Mouse (Mus musculus) left cerebral cortex, adult 18-20 months (tissue): ENCODE data around the gene Il1r2. TPM values are rescaled to one million over a fixed set of nuclear protein-coding genes. Genes with fewer than 3 reads are reported as not detected.

ENCODE experiments used
- DNase-seq, 2 experiments: peaks; one replicate each; pipeline ENCODE4 v3.0.0; 2021 to 2022; ENCODE audit warnings: low spot score in 2 of 2, mixed read lengths in 1 of 2
- long read RNA-seq, 2 experiments: library from polyadenylated mRNA; stranded (forward); transcript quantifications; one replicate each; pipeline ENCODE4 v2.0.0; 2021
- total RNA-seq, 2 experiments: library from RNA; stranded (reverse); gene quantifications; 2 replicates each; pipeline ENCODE4 v1.2.3; 2021

Il1r2 gene
- under 1 TPM in 1 of 2 experiments, not detected in 1; 0.46 TPM for total RNA-seq
- long read RNA-seq, experiment 1: 0 reads
- long read RNA-seq, experiment 2: 0 reads

DNA sequence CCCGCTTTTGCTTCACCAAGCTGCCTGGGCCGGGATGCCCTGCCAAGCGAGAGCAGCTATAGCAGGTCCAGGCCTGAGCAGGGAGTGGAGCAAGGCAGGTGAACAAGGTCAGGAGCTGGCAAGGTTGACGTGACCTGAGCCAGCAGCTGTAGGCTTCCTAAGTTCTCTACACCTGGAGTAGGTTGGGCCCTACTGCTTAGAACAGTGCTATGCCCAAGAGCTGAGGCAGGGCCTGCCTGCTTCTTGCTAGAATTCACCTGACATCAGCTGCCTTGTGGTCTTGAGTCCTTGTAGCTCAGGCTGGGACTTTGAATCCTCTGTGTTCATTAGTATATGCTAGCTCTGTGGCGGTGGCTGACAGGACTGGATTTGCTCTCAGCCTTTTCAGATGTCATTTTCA, at the start of gene Il1r2:
TSS of gene Il1r2 (plus strand) at position 301 of the 400 bp plus-strand sequence.
- DNase-seq: no peak

- peak; percentile 32 to 46 for DNase-seq
Measured at GRCm38 (mm10) chr1:40024554-40025320, 49.1 kb upstream of the Il1r2 start.

- no peak for DNase-seq
Measured at GRCm38 (mm10) chr1:40025416-40025815, 48.5 kb upstream of the Il1r2 start.

DNA sequence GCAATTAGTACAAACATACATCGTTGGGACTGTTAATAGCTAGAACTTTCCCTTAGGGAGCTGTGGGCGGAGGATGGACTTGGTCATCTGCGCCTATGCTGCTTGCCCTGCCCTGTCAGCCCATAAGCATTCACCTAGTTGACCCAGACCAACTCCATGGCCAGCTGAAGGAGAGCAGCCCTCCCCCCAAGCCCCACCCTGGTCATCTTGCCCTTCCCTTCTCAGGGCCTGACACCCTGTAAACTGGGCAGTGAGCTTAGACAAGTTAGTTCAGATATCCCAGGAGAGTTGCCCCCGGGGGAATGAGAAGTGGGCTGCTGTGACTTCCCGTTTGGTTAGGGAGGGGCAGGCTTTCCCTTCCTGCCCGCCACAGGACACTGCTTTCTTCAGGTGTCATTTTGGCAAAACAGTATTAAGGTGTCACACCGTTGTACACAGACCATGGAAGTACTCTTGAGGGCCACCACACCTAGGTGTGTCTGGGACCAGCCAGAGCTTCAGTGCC, 46.7 kb upstream of the Il1r2 start:
- DNase-seq: no peak

DNA sequence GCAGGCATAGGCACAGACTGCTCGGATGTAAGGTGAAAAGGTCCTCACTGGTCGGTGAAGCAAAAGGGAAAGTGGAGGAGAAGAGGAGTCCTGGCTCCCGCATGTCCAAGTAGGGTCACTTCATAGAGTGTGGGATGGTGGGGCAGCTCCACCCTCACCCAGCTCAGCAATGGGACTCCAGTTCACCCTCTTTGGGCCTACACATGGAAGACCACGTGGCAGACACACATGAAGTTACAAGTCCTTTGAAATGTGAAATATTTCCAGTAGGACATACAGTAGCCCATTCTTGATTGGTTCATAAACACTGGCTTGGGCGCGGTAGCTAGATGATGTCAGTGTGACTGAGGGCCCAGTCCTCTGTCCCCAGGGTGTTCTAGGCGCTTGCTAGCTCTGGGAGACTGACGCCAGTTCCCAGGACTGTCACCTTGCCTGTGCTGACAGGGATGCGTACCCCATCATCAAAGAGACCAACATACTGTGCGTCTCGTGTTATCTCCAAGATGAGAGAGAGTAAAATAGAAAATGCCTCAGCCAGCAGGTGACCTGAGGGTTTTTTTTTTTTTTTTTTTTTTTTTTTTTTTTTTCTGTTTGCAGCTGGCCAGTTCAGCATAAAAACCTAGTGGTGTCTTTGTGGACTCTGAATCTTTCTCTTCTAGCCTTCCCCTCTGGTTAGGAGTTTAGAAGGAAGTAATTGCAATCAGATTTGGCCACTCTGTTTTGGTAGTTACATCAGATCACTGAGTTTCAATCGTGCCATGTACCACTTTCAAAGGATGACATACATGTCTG, 45.5 kb upstream of the Il1r2 start:
- no peak for DNase-seq

DNA sequence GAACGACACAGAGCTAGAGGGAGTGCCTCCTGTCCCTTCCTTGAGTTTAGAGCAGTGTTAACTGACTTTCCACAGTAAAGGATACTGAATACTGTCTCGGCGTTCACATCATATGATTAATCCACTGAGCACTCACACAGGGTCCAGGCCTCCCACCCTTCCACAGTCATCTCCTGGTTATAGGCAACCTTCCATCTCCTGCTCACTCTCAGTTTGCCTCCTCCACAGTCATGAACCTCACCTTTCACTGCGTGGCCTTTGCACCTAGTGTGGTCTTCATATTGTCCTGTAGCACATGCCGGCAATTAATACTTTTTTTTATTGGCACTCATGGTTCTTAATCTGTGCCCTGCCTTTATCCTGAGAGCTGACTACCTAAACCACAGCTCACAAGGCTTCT, 44.3 kb upstream of the Il1r2 start:
- no peak for DNase-seq

DNA sequence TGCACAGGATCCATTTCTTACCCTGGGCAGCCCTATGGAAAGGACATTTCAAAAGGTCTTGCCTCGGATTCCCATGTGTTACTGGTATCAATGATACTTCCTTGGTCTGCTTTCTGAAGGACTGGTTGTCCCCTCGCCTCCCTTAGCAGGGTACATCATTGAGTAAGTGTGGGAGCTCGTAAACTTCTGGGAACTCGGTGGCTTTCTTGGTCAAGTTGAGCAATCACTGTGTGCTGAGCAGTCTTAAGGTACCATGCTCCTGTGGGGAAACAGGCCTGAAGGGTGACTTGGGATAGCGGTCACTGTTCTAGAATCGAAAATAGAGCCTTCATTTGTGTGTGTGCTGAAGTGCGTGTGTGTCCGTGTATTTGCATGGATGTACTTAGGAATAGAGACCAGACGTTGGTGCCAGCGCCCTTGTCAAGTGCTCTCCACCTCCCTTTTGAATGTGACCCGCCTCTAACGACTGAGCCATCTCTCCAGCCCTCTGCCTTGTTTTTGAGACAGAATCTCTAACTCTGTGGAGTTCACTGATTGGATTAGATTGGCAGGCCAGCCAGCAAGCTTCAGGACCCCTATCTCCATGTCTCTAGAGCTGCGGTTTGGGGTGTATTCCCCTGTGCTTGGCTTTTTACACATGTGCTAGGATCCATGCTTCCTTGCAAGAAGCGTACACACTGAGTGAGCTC, 43.4 kb upstream of the Il1r2 start:
- no peak for DNase-seq

DNA sequence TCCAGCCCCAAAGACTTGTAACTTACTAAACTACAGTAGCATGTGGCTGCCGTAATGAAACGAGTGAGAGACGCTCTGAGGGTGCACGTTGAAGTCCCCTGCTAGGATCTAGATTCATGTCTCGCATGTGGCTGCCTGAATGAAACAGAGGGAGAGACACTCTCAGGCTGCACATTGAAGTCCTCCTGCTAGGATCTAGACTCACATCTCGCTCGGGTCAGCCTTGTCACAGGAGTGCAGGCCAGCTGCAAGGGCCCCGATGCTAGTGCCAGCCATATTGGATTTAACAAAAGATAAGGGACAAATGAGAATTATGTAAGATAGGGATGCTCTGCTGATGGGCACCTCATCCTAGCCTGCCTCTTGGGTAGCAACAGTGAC, 42.9 kb upstream of the Il1r2 start:
- DNase-seq: no peak

- DNase-seq: no peak
Measured at GRCm38 (mm10) chr1:40031626-40032025, 42.3 kb upstream of the Il1r2 start.

DNA sequence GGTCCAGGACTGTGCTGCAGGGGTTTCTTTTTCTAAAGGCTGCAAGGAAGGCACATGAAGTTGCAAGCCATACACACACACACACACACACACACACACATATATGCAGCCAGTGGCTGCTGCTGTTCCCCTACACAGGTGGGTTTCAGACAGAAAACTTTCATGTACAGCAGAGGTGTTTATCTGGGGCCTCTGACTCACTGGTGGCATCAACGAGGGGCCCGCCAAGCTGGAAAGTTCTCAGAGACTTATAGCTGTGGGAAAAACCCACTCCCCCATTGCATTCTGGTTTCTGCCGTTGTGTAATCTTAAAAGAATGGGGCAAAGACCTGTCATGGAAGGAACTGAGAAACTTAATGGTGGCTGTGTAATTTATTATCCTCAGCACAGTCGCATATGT, 40.6 kb upstream of the Il1r2 start:
- DNase-seq: no peak

DNA sequence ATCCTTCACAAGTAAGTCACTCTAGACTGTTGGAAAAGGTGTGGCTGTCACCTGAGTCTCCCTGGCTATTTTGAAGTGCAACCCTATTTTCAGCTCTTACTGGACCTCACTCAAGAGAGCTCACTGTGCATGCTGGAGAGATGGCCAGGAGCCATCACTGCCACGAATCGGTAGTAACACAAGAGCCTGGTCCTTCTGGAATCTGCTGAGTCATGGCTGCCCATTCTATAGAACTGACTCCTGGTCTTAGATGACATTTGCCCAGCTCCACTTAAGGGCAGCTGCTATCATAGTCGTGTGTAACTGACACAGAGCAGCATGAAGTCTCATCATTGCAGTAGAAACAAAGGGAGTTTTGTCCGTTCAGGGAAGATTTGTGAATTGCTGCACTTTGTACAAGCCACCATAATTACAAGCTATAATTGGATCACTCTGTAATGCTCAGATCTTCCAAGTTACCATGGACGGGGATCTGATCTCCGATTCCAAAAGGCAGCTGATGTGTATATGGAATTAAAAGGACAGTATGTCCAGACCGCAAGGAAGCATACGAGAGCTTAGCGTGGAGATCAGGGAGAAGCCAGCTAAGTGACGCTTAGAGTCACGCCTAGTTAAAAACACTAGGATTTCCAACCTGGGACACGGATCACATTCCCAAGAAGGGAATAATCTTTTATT, 40.0 kb upstream of the Il1r2 start:
- no peak for DNase-seq

DNA sequence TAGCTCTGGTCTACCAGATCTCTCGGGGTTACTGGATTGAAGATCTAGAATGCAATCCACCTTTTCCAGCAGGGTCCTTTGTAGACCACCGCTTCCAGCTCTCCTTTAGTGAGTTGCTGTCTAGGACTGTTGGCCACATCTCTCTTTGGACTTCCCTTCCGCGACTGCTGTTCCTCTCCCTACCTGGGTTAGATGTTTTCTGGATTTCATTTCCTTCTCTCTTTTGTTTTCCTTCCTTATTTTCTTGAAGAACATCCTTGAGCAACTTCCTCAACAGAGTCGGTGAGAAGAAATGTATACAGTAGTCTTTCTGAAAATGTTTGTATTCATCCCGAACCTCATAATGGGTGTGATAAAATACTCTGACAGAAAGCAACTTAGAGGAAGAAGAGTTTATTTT, 36.0 kb upstream of the Il1r2 start:
- DNase-seq: no peak

DNA sequence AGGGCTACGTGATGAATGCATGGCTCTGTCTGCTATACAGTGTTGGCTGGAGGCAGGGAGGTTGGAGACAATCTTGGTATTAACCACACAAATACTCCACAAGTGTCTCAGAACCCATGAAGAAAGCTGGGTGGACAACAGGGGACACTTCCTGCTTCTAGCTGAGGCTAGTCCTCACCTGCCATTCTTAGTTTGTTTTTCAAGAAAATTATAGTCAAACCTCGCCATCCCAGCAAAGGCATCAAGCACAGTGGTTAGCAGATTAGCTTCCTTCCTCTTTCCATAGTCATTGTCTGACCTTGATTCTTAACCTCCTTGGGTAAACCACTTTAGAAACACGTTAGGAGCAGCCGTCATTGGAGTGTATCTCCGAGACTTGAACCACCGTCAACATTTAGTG, 28.2 kb upstream of the Il1r2 start:
- DNase-seq: no peak

DNA sequence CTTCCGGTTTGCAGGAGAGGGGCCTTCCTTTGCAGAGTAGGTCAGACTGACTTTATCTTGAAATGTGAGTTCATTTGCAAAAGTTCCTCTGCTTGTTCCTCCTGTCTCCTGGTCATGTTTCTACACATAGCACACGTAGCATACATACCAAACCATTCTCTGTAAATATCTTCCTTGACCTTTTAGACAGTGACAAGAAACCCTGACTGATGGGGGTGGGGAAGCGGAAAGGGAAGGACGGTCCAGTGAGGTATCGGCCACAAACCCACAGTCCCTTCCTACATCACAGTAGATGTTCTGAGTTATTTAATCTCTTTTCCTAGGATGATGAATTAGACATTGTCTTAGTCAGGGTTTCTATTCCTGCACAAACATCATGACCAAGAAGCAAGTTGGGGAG, 27.3 kb upstream of the Il1r2 start:
- no peak for DNase-seq

DNA sequence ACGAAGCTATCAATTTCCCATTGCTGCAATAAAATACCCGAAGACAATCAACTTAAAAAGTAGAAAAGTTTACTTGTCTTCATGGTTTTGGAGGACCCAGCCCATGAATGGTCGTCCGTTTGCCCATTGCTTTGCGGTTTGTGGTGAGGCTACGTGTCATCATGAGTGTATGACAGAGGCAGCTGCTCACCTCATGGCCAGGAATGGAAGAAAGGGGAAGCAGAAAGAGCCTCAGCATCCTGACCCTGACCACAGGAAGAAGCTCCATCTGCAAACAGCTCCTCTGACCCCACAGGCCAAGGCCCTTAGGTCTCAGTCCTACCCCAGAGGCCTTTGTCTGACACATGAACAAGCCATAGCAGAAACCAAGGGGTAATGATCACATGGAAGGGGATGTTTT, 22.7 kb upstream of the Il1r2 start:
- no peak for DNase-seq

- DNase-seq: no peak
Measured at GRCm38 (mm10) chr1:40052156-40052555, 21.7 kb upstream of the Il1r2 start.

DNA sequence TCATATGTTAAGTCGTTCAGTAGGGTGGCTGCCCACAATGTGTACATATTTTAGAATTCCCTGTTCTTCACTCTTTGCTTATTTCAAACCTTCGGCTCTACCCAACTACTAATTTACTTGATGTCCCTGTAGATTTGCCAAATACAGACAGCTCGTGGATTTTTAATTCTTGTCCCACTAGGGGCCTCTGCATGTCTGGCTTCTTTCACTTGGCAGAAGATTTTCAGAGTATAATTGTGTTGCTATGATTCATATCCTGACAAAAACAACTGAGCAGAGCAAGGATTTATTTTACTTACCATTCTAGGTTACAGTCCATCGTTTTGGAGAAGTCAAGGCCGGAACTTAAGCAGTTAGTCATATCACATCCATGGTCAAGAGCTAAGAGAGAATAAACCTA, 20.8 kb upstream of the Il1r2 start:
- no peak for DNase-seq

GRCm38 (mm10) chr1:40055051-40055450, 18.8 kb upstream of the Il1r2 start:
- DNase-seq: no peak

GRCm38 (mm10) chr1:40055963-40056362, 17.9 kb upstream of the Il1r2 start:
- DNase-seq: peak in 1 of 2 experiments; percentile 24

DNA sequence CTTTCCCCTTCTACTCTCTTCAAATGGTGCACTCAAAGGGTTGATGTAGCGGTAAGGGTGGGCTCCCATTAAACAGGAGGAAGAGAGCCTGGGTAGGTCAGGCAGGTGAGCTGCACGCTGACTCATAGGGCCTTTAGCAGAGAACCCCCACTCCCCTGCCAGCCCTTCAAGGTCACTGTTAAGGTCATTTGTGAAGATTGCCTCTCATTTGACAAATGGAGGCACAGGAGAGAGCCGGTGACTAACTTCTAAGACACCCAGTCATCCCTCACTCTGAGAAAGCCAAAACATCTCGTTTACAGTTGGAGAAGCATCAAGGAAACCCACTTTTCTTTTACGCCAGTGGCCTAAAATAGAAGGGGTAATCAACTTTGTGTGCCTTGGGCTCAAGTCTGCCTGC, 16.5 kb upstream of the Il1r2 start:
- no peak for DNase-seq

GRCm38 (mm10) chr1:40058013-40058412, 15.9 kb upstream of the Il1r2 start:
- DNase-seq: no peak
